Mouse (Mus musculus) layer of hippocampus, adult 8-10 months (tissue): ENCODE measurements around the gene Cfap61. TPM values are rescaled to one million over a fixed set of nuclear protein-coding genes. Genes with fewer than 3 reads are reported as not detected.
"Not testable (repeated sequence)": the region's sequence is repeated elsewhere in the genome, so short reads cannot be mapped to it uniquely, and the experiment has no call there.

Source experiments
- DNase-seq, 2 experiments: peaks; one replicate each; pipeline ENCODE4 v3.0.0; 2022; ENCODE audit warnings: low spot score in 2 of 2
- total RNA-seq, 4 experiments: library from RNA; stranded (reverse); gene quantifications; 2 replicates each; pipeline ENCODE4 v1.2.4; 2022

Cfap61 gene
- 1 to 10 TPM; 2.3 to 4.4 (median 3.5) TPM for total RNA-seq

GRCm38 (mm10) chr2:145934339-145935231 lies at the start of gene Cfap61, which contains the start of gene Crnkl1:
TSS of gene Cfap61 (plus strand) at chr2:145934784.
TSS of gene Crnkl1 (minus strand) at chr2:145935014.
- peak; percentile 93 for DNase-seq

GRCm38 (mm10) chr2:145884913-145885785 lies 49.4 kb upstream of the Cfap61 start:
- no peak for DNase-seq

- DNase-seq = no peak
These were observed 46.4 kb upstream of the Cfap61 start for GRCm38 (mm10) chr2:145887937-145888765.

GRCm38 (mm10) chr2:145888766-145889480 lies 45.7 kb upstream of the Cfap61 start:
- DNase-seq = peak in 1 of 2 experiments; percentile 46

GRCm38 (mm10) chr2:145890571-145890970 lies 44.0 kb upstream of the Cfap61 start:
- DNase-seq = no peak

GRCm38 (mm10) chr2:145893756-145894155 lies 40.8 kb upstream of the Cfap61 start:
- DNase-seq = no peak

- no peak for DNase-seq
These were observed 36.5 kb upstream of the Cfap61 start for GRCm38 (mm10) chr2:145898106-145898505.

GRCm38 (mm10) chr2:145900318-145900717 lies 34.3 kb upstream of the Cfap61 start:
- DNase-seq = not testable (repeated sequence)

GRCm38 (mm10) chr2:145901861-145902260 lies 32.7 kb upstream of the Cfap61 start, which contains the start of gene Naa20:
TSS of gene Naa20 (plus strand) at chr2:145902099.
- DNase-seq = no peak

- DNase-seq = peak; percentile 86 to 90
These were observed 31.3 kb upstream of the Cfap61 start for GRCm38 (mm10) chr2:145903061-145903901.

GRCm38 (mm10) chr2:145903983-145904616 lies 30.5 kb upstream of the Cfap61 start:
- DNase-seq = no peak

- no peak for DNase-seq
These were observed 29.4 kb upstream of the Cfap61 start for GRCm38 (mm10) chr2:145905156-145905555.

- not testable (repeated sequence) for DNase-seq
These were observed 28.7 kb upstream of the Cfap61 start for GRCm38 (mm10) chr2:145905884-145906283.

GRCm38 (mm10) chr2:145920941-145921650 lies 13.5 kb upstream of the Cfap61 start:
- DNase-seq = no peak

GRCm38 (mm10) chr2:145936975-145937374 lies 2.4 kb downstream of the Cfap61 start:
- no peak for DNase-seq

GRCm38 (mm10) chr2:145941403-145941802 lies 6.8 kb downstream of the Cfap61 start:
- DNase-seq = no peak

- DNase-seq = no peak
These were observed 9.7 kb downstream of the Cfap61 start for GRCm38 (mm10) chr2:145944286-145944685.

- DNase-seq = no peak
These were observed 13.9 kb downstream of the Cfap61 start for GRCm38 (mm10) chr2:145948402-145948954.
